Mouse (Mus musculus) kidney, embryonic 16.5 days (tissue): ENCODE data around the gene Tbc1d1. TPM values are rescaled to one million over a fixed set of nuclear protein-coding genes. Genes with fewer than 3 reads are reported as not detected.
A peak's percentile ranks its signal among the peaks of the same experiment; 100 is the strongest.

Source experiments
- ATAC-seq: fragments of 200-750 bp; cut with Nextera tagmentation; 2 replicates; pipeline ENCODE4 v1.8.0; 2017; ENCODE audit warnings: moderate TSS enrichment; ENCODE audit not compliant: low FRiP score, low TSS enrichment
- H3K27ac ChIP-seq: fragments of 300-500 bp; sonication (generic); 2 replicates; pipeline ENCODE4 v1.5.1; 2014; ENCODE audit warnings: low read length
- H3K27me3 ChIP-seq: fragments of 300-500 bp; sonication (generic); 2 replicates; pipeline ENCODE4 v1.6.1; 2014; ENCODE audit warnings: low read length, control low read depth, mixed read lengths; ENCODE audit not compliant: insufficient read depth
- H3K36me3 ChIP-seq: fragments of 300-500 bp; sonication (generic); 2 replicates; pipeline ENCODE4 v1.6.1; 2014; ENCODE audit warnings: low read length, control low read depth, mixed read lengths; ENCODE audit not compliant: insufficient read depth
- H3K4me1 ChIP-seq: fragments of 300-500 bp; sonication (generic); 2 replicates; pipeline ENCODE4 v1.6.1; 2014; ENCODE audit warnings: low read length, control low read depth, mixed read lengths; ENCODE audit not compliant: insufficient read depth
- H3K4me2 ChIP-seq: fragments of 300-500 bp; sonication (generic); replicated peaks from 2 replicates; pipeline ENCODE4 v1.6.1; 2014; ENCODE audit warnings: low read depth, low read length
- H3K4me3 ChIP-seq: fragments of 300-500 bp; sonication (generic); 2 replicates; pipeline ENCODE4 v1.5.1; 2014; ENCODE audit warnings: mild to moderate bottlenecking, low read length
- H3K9ac ChIP-seq: fragments of 300-500 bp; sonication (generic); replicated peaks from 2 replicates; pipeline ENCODE4 v1.6.1; 2014; ENCODE audit warnings: low read length
- H3K9me3 ChIP-seq: fragments of 300-500 bp; sonication (generic); 2 replicates; pipeline ENCODE4 v1.6.1; 2016; ENCODE audit warnings: low read length, control low read depth
- WGBS: fragments of 180-500 bp; shearing (Covaris S2); extraction: QIAGEN DNeasy Blood & Tissue Kit; methylation state at CpG from one replicate; pipeline ENCODE4 v1.1.7; 2014; 5-methylcytosine and 5-hydroxymethylcytosine counted together
- polyA plus RNA-seq: library from polyadenylated mRNA; unstranded; fragments of >200 nt; fragmentation: Nextera tagmentation; extraction: Ambion mirVana; gene quantifications from 2 replicates; pipeline ENCODE4 v1.2.1, GENCODE M21; 2015

Tbc1d1 gene
- polyA plus RNA-seq, 1 experiment from 2014 or later = 39.5 TPM

DNA sequence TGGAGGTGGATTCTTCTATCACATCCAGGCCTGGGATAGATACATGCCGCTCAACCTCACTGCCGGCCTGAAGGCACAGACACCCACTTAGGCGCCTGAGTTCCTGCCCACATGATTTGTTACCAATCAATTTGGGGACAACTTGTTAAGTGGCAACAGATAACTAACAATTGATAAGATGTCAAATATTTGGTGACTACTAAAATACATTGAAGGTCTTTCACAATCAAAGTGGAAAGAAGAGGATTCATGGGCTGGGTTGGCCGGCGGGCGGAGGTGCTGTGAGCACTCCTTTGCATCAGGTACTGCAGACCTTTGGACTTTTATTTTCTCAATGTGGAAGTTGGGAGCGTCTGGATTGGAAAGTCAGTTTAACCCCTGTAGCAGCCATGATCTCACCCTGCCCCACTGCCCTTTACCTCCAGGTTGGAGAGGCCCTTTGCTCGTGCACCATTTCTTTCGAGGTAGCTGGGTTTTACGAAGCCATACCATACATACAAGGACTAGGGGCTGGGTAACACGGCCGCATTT is 73.3 kb downstream of the Tbc1d1 start:
- no peaks in the 10 kb centered on the region for H3K36me3 ChIP-seq
- 46% methylated on average over 12 of the region's 12 CpGs for WGBS
- H3K27me3 ChIP-seq = no peaks in the 10 kb centered on the region
- no peak for ATAC-seq
- H3K4me2 ChIP-seq = peak overlapping the region; percentile 87
- peak overlapping the region; percentile 54; the same call in 1 of the 2 replicates for H3K27ac ChIP-seq
- no peaks in the 10 kb centered on the region for H3K9me3 ChIP-seq
- peak overlapping the region; percentile 81 for H3K4me3 ChIP-seq
- H3K9ac ChIP-seq = peak overlapping the region; percentile 67
- H3K4me1 ChIP-seq = peaks cover 28% of the 10 kb centered on the region

DNA sequence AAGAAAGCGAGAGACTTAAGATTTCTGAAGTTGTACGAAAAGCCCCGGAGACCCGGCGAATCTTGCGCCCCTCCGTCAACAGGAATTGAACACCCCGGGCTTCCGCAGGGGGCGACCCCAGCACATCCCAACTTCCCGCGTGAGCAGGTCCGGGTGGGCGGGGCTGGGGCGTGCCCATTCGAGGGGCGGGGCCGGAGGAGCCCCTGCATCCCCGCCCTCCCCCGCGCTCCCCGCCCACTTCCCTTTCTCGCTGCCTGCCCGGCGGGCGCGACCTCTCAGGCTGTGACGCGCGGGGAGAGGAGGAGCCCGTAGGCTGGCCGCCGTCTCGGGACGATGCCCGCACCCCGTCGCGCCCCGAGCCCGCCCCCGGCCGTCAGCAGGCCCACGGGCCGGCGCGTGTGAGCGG is 74.0 kb downstream of the Tbc1d1 start:
- Histone ChIP-seq H3K27ac (peak overlapping the region; percentile 79), H3K36me3 (no peaks in the 10 kb centered on the region), H3K4me2 (peak overlapping the region; percentile 87), H3K9ac (peak overlapping the region; percentile 81), H3K4me1 (peaks cover 32% of the 10 kb centered on the region), H3K27me3 (no peaks in the 10 kb centered on the region), H3K9me3 (no peaks in the 10 kb centered on the region), H3K4me3 (peak overlapping the region; percentile 81)
- 1% methylated on average over 43 of the region's 48 CpGs for WGBS
- ATAC-seq = peak; percentile 96

DNA sequence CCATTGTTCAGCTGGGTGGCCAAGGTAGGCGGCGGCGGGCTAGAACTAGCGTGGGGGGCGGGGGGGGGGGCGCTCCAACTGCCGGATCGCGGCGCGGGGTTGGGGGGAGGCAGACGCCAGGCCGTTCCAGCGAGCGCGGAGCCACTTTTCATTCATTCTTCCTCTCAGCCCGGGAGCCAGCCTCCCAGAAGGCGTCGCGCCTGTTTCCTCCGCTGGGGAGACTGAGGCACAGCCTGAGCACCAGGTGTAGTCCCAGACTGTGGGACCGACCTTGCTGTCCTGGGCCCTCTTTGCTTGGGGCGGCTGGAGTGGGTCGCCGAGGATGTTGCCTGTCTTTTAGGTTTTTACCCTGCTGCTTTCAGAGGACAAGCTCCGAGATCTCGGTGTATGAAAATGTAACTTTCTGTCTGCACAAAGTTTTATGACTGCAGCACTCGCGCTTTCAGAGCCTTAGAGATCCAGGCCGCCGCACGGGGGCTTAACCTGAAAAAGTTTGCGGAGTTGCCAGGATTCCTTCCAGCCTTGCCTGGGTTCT is 74.5 kb downstream of the Tbc1d1 start:
- peak; percentile 73 for ATAC-seq
- peaks cover 33% of the 10 kb centered on the region for H3K4me1 ChIP-seq
- WGBS = under 1% methylated on average over 22 of the region's 33 CpGs
- no peaks in the 10 kb centered on the region for H3K9me3 ChIP-seq
- H3K36me3 ChIP-seq = no peaks in the 10 kb centered on the region
- peak overlapping the region; percentile 81 for H3K4me3 ChIP-seq
- peak overlapping the region; percentile 81 for H3K9ac ChIP-seq
- H3K4me2 ChIP-seq = peak overlapping the region; percentile 87
- H3K27ac ChIP-seq = peak overlapping the region; percentile 79
- no peaks in the 10 kb centered on the region for H3K27me3 ChIP-seq

DNA sequence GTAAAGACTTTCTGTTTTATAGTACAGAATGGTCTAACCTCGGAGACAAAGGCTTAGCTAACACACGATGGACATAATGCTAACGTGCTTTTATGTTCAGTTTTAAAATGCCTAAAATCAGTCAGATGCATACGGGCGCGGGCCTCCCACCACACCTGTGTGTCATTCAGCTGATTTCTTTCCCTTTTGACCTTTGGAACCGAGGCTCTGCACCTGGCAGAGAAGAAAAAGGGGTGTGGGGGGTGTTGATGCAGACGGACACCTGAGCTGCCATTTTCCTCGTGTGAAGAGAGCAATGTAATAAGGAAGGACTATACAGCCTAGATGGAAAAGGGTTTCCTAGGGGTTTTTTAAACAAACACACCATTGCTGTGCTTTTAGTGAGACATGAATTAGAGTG is 76.8 kb downstream of the Tbc1d1 start:
- Histone ChIP-seq H3K27ac (no peak overlapping the region), H3K4me1 (peaks cover 45% of the 10 kb centered on the region), H3K4me3 (no peak overlapping the region), H3K27me3 (no peaks in the 10 kb centered on the region), H3K9ac (no peak overlapping the region), H3K9me3 (no peaks in the 10 kb centered on the region), H3K4me2 (no peak overlapping the region), H3K36me3 (no peaks in the 10 kb centered on the region)
- no peak for ATAC-seq
- 64% methylated on average over 9 of the region's 9 CpGs for WGBS

DNA sequence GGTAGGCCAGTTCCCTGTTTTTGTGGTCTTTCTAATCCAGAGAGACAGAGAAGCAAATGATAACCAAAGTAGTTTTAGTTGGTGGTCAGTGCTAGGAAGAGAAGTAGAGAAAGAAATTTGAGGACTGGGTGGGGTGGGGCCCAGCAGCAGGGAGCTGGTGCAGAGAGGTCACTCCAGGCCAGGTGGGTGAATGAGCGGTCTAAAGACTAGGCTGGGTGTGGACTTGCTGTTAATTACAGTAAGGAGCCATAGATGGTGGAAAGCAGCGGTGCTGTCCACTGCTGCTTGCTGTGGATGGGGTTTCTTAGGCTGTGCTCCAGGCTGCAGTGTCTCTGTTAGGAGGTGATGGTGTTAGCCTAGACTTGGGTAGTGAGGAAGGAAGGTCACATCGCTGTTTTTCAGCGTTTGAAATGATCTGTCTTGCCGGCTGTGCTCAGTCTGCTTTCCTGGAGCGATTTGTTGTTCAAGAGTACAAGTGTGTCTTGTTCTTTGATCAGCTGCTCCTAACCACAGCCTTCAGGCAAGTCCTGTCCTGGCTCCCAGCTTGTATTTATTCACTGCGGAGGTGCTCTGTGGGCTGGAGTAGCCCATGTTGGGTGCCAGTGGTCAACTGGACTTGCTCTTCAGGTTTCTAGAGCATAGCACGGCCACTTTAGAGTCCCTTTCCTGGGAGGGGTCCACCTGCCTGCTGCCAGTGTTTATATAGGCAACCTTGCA is 78.3 kb downstream of the Tbc1d1 start:
- Histone ChIP-seq H3K9me3 (no peaks in the 10 kb centered on the region), H3K9ac (no peak overlapping the region), H3K27ac (peak overlapping the region; percentile 69), H3K27me3 (no peaks in the 10 kb centered on the region), H3K4me2 (no peak overlapping the region), H3K4me1 (peaks cover 46% of the 10 kb centered on the region), H3K36me3 (no peaks in the 10 kb centered on the region), H3K4me3 (no peak overlapping the region)
- no peak for ATAC-seq
- WGBS = 60% methylated on average over 8 of the region's 8 CpGs

DNA sequence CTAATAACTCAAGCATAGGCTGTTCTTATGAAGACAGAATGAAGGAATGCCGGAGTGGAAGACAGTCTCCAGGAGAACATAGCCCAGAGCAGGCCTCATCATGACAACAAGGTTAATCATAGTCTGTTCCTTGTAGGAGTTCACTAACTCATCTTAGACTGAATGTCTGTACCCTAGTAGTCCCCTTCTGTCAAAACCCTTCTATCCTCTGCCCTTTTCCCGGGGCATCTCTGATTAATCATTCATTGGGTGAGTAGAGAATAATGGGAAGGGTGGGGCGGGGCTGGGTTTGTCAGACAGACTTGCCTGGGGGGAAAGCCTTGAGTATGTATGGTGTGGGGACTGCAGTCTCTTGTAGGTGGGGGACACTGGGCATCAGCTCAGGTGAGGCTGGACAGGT is 79.1 kb downstream of the Tbc1d1 start:
- H3K9me3 ChIP-seq = no peaks in the 10 kb centered on the region
- no peak overlapping the region for H3K9ac ChIP-seq
- H3K36me3 ChIP-seq = no peaks in the 10 kb centered on the region
- H3K27ac ChIP-seq = peak overlapping the region; percentile 69
- no peak overlapping the region for H3K4me3 ChIP-seq
- peaks cover 44% of the 10 kb centered on the region for H3K4me1 ChIP-seq
- H3K27me3 ChIP-seq = no peaks in the 10 kb centered on the region
- peak; percentile 31; the same call in 1 of the 2 replicates for ATAC-seq
- 66% methylated on average over 3 of the region's 3 CpGs for WGBS
- H3K4me2 ChIP-seq = no peak overlapping the region

DNA sequence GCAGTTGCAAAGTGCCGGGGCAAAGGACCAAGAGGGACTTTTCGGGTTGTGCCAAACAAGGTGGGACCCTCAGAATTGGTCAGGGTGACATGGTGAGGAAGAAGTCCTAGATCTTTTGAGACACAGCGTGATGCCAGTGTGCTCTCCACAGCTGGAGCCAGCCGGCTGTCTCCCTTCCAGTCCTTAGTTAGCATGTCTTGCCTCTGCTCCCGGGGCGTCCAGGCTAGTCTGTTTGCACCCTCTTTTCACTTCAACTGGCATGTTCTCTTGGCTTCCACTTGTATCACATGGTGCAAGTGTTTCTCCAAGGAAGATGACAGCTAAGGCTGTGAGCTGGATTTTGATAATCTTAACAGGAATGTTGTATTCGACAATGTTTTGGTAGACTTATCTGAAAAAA is 80.5 kb downstream of the Tbc1d1 start:
- 67% methylated on average over 7 of the region's 7 CpGs for WGBS
- Histone ChIP-seq H3K36me3 (no peaks in the 10 kb centered on the region), H3K4me1 (peaks cover 46% of the 10 kb centered on the region), H3K4me3 (no peak overlapping the region), H3K9me3 (no peaks in the 10 kb centered on the region), H3K4me2 (no peak overlapping the region), H3K27ac (0 out of 2 replicates have a peak overlapping the region, but pooled peaks have one; percentile 25), H3K9ac (no peak overlapping the region), H3K27me3 (no peaks in the 10 kb centered on the region)
- ATAC-seq = no peak

DNA sequence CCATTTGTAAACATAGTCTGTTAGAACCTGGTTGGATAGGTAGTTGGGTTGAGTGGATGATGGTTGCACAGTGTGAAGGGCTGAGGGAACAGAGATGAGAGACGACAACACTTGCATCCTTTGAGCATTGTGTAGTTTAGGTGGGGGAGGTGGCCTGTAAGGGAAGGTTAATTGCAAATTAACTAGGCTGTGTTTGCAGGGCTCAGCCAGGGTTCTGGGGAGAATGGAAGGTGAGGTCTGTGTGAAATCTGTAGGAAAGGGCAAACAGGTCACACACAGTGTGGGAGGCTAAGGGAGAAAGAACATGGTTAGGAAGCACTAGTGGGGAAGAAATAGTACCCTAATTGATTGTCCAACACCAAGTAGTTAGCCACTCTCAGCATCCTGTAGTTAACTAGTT is 81.2 kb downstream of the Tbc1d1 start:
- Histone ChIP-seq H3K9me3 (no peaks in the 10 kb centered on the region), H3K4me1 (peaks cover 47% of the 10 kb centered on the region), H3K4me3 (no peak overlapping the region), H3K9ac (no peak overlapping the region), H3K27ac (no peak overlapping the region), H3K4me2 (no peak overlapping the region), H3K27me3 (no peaks in the 10 kb centered on the region), H3K36me3 (no peaks in the 10 kb centered on the region)
- WGBS = 33% methylated on average over 1 of the region's 1 CpGs
- peak; percentile 21; the same call in 1 of the 2 replicates for ATAC-seq

DNA sequence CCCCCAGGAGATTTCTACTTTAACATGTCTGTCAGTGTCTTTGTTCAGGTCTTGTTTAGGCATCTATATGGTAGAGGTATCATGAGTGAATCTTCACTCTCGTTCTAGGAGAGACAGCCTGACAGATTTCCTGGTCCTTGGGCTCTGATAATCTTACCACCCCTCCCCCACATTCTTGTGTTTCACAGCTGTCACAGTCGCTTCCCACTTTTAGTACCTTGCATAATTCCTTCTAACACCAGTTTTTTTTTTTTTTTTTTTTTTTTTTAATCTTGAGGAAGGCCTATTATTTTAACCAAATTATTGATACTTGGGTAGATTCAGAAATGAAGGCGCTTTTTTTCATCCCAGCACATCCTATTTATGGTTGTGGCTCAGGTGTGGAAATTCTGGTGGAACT is 81.6 kb downstream of the Tbc1d1 start:
- Histone ChIP-seq H3K4me1 (peaks cover 50% of the 10 kb centered on the region), H3K4me2 (no peak overlapping the region), H3K36me3 (no peaks in the 10 kb centered on the region), H3K9ac (no peak overlapping the region), H3K27me3 (no peaks in the 10 kb centered on the region), H3K4me3 (no peak overlapping the region), H3K9me3 (no peaks in the 10 kb centered on the region), H3K27ac (no peak overlapping the region)
- no peak for ATAC-seq
- 47% methylated on average over 3 of the region's 3 CpGs for WGBS
